Mouse (Mus musculus) Muller cell, postnatal 12 days (primary cell): Measurements from ENCODE around the gene Chfr.

Experiments
- DNase-seq: peaks from one replicate; pipeline ENCODE4 v3.0.0-alpha.2; 2015; ENCODE audit errors: inconsistent ontology term

The Chfr gene

GRCm38 (mm10) chr5:110135293-110136086 is at the start of gene Chfr:
Gene Chfr, plus strand, starts transcription at chr5:110135842.
- DNase-seq = peak; percentile 99

- DNase-seq = no peak
Observed at GRCm38 (mm10) chr5:110086161-110086866, 49.3 kb upstream of the Chfr start.

GRCm38 (mm10) chr5:110091546-110091945 is 44.1 kb upstream of the Chfr start:
- no peak for DNase-seq

- DNase-seq = peak; percentile 92
Observed at GRCm38 (mm10) chr5:110094030-110094846, 41.4 kb upstream of the Chfr start, which contains the start of gene Gm35315. Gene Gm35315, minus strand, starts transcription at chr5:110094420.

GRCm38 (mm10) chr5:110094847-110095213 is 40.8 kb upstream of the Chfr start:
- no peak for DNase-seq

- no peak for DNase-seq
Observed at GRCm38 (mm10) chr5:110098991-110099477, 36.6 kb upstream of the Chfr start.

- DNase-seq = peak; percentile 43
Observed at GRCm38 (mm10) chr5:110099656-110100580, 35.7 kb upstream of the Chfr start, which contains the start of gene Plcxd1. Gene Plcxd1, plus strand, starts transcription at chr5:110099969.

GRCm38 (mm10) chr5:110100921-110101631 is 34.6 kb upstream of the Chfr start:
- no peak for DNase-seq

- DNase-seq = peak; percentile 45
Observed at GRCm38 (mm10) chr5:110101716-110102347, 33.8 kb upstream of the Chfr start.

- no peak for DNase-seq
Observed at GRCm38 (mm10) chr5:110102429-110102828, 33.2 kb upstream of the Chfr start.

- no peak for DNase-seq
Observed at GRCm38 (mm10) chr5:110102853-110103625, 32.6 kb upstream of the Chfr start.

GRCm38 (mm10) chr5:110103901-110104615 is 31.6 kb upstream of the Chfr start:
- no peak for DNase-seq

GRCm38 (mm10) chr5:110104616-110105380 is 30.8 kb upstream of the Chfr start:
- DNase-seq = no peak

GRCm38 (mm10) chr5:110106140-110106871 is 29.3 kb upstream of the Chfr start:
- no peak for DNase-seq

GRCm38 (mm10) chr5:110106901-110107564 is 28.6 kb upstream of the Chfr start:
- no peak for DNase-seq
